Mouse (Mus musculus) testis, adult 2 months (tissue): Measurements from ENCODE around the gene Nr5a2.

Source experiments
- CTCF ChIP-seq: fragments of 200-500 bp; IDR thresholded peaks from 2 replicates; pipeline ENCODE4 v1.5.1; 2012; ENCODE audit warnings: low read depth, mild to moderate bottlenecking, inconsistent platforms, low read length, moderate library complexity; ENCODE audit not compliant: control insufficient read depth, insufficient read depth, insufficient replicate concordance
- POLR2A ChIP-seq: fragments of 200-500 bp; IDR thresholded peaks from 2 replicates; pipeline ENCODE4 v1.6.1; 2012; ENCODE audit warnings: low read depth, mild to moderate bottlenecking, inconsistent platforms, low read length, moderate library complexity; ENCODE audit not compliant: control insufficient read depth

DNA sequence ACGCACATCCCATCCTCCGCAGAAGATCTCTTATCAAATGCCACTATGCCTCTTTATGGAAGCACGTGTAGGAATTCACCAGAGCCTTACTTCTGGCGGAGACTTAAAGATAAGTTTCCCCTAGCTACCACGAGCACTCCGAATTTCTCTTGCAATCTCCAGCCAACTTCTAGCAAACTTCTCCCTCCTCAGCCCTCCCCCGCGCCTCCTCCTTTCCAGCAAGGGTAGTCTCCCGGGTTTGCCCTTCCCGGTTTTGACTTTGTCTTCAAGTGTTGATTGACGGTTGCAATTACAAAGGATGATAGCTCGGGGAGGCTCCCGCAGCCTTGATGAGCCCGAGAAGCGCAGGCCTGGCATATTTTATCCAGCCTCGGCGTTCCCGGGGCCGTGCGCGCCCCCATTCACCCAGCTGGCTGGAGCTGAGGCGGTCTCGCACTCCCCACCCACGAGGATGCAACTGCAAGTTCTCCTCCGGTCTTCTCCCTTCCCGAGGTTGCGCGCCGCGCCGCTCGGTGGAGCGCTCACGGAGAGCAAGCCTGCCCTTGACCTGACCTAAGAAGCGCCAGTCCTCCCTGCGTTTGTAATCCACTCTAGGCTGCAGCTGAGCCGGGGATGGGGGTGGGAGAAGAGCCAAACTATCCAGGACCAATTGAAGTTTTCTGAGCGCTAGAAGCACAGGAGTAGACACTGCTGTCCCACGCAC is 7.5 kb downstream of the Nr5a2 start:
- TF ChIP-seq CTCF (no peak), POLR2A (no peak)
